Mouse (Mus musculus): ENCODE data around the gene Ets2.
A peak's percentile ranks its signal among the peaks of the same experiment; 100 is the strongest.

Ets2 gene

GRCm38 (mm10) chr16:95701802-95702561, at the start of gene Ets2:
Gene Ets2, plus strand, starts transcription at chr16:95702075.
- peak; percentile 75 for DNase-seq (ENCODE audit: low read depth)

DNA sequence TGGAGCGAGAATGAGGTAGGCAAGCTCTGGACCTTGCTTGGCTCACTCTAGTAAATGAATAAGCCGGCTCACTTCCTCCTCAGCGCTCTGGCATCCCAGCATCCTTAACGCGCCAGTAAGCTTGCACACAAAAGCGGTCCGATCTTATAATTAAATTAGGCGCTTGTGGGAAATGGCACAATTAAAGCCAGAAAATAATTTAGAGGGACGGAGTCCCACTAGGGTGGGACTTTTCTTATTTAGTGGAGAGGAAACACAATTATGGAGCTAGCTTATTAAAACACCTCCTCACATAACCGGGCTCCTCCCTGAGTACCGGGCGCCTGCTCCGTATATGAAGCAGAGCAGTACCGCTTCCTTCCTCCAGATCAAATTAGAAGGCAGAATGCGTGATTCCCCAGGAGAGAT, 47.7 kb upstream of the Ets2 start:
- DNase-seq (ENCODE audit: low read depth) = no peak

DNA sequence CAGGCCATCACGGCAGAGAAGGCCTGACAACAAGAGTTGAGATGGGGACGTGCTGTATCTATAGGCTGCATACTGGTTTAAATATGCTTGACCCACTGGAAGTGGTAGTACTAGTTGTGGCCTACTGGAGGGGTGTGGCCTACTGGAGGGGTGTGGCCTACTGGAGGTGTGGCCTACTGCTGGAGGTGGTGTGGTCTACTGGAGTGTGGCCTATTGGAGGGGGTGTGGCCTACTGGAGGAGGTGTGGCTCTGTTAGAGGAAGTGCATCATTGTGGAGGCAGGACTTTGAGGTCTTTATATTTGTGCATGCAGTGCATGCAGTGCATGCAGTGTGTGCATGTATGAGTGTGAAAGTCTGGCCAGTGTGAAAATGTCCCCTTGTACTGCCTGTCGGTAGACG, 45.3 kb upstream of the Ets2 start:
- no peak for DNase-seq (ENCODE audit: low read depth)

DNA sequence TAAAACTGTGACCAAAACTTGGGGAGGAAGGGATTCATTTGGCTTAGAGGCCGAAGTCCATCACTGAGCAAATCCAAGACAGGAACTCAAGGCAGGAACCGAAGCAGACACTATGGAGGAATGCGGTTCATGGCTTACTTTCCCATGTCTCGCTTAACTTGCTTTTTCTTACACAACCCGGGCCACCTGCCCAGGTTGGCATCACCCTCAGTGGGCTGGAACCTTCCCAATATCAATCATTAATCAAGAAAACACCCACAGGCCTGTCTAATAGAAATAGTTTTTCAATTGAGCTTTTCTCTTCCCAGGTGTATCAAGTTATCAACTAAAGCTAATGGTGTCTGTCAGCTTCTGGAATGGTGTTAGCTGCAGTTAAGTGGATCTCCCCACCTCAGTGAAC, 44.7 kb upstream of the Ets2 start:
- no peak for DNase-seq (ENCODE audit: low read depth)

GRCm38 (mm10) chr16:95657756-95658155, 44.1 kb upstream of the Ets2 start:
- DNase-seq (ENCODE audit: low read depth) = no peak

- no peak for DNase-seq (ENCODE audit: low read depth)
Observed at GRCm38 (mm10) chr16:95658836-95659430, 42.9 kb upstream of the Ets2 start.

DNA sequence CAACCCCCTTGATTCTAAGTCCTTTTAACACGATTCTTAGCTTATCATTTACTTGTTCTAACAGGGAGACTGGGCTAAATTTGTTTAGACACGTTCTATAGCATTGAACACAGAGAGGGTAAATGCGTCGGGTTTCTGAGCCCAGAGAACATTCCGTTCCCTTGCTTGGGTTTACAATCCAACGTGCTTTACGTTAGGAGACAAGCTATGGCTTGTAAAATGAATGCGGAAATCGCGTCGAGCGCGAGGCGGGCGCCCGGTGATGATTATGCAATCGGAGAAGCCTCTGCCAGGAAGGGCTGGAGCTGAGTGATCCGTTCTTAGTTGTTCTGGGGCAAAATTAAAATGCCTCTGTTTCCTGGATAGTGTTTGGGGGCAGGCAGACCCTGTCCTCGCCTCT, 42.4 kb upstream of the Ets2 start:
- DNase-seq (ENCODE audit: low read depth) = peak; percentile 22

DNA sequence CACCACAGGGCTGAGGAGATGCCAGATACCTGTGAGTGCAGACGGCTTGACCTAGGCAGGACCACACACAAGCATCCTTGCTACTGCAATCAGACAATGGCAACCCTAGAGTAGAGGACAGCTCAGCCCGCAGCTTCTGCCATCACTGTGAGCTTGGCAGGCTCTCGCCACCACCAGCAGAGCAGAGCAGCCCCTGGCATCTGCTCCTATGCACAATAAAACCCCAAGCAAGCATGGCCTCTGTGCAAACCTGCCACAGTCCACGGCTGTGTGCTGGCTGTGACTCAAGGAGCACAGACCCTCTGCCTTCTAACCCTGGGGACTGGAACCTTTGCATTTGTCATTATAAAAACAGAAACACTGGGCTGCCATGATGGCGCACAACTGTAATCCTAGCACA, 41.0 kb upstream of the Ets2 start:
- DNase-seq (ENCODE audit: low read depth) = no peak

DNA sequence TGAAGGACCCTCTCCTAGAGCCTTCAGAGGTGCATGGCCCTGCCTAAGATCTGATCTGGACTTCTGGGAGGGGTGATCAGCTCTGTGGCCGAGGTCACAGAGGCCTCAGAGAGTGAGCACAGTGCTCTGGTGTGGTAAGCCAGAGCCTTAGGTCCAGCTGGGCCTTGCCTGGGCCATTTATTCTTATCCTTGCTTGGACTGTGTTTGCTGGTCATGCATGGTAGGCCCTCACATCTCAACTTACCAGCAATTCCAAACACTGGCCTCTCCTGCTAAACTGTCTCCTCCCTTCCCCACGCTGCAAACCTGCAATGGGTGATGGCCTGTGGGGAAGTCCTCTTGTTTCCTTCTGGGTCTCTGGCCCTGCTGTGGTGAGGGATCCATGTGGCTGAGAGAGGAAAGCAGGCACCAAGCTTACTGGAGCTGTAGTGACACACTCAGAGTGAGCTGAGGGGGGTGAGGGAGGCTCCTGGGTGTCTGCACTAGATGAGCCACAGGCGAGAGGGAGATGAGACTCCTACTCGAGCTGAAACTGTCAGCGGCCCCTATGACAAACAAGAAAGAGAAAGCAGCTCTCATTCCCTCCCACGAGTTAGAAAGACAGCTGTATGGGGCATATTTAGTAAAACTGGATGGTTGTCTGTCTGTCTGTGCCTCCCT, 36.3 kb upstream of the Ets2 start:
- no peak for DNase-seq (ENCODE audit: low read depth)

- no peak for DNase-seq (ENCODE audit: low read depth)
Observed at GRCm38 (mm10) chr16:95666288-95666687, 35.6 kb upstream of the Ets2 start.

DNA sequence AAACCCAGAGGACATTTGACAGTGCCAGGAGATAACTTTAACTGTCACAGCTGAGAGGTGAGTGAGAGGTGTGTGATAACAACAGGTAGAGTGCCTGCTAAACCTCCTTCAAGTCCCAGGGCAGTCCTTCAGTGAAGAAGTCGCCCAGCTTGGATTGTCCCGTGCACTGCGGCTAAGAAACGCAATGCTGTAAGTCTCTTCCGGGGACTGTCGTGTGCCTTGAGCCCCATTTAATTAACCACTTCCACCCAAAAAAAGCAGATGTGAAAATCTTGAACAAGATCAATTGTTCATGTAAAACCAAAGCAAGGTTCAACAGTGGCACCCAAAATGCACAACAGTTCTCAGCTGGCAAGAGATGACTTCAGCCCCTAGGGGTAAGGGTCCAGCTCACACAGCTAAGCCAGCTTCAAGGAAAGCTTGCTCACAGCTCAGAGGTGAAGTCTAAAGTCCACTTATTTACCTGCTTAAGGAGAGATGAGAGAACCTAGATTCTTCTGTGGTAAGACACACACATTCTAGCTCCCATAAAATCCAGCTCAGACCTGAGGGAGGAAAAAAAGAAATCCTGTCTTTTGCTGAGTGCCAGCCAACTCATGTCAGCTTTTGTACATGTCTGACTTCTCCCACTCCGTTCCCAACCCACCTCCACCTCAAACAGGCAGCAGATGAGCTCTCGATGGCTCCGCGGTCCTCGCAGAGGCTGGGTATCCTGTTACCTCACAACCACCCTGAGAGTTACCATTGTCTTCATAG, 34.3 kb upstream of the Ets2 start:
- no peak for DNase-seq (ENCODE audit: low read depth)

GRCm38 (mm10) chr16:95668151-95668993, 33.5 kb upstream of the Ets2 start:
- DNase-seq (ENCODE audit: low read depth) = no peak

GRCm38 (mm10) chr16:95674452-95674921, 27.4 kb upstream of the Ets2 start:
- peak; percentile 76 for DNase-seq (ENCODE audit: low read depth)

DNA sequence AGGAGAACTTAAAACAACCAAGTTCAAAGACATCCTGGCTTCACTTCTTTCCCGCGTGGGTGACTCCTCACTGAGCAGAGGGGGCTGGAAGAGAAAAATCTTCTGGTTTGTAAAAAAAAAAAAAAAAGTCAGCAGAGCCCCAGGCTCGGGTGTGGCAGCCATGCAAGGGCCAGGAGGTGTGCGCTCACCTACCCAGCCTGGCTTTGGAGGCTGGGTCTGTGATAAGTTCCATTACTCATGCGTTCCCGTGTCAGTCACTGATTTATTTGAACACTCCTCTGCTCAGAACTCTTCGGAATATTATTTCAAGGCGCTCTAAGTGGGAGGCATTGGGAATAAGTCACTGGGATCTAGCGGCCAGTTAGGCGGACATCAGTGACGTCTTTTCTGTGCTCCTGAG, 26.7 kb upstream of the Ets2 start:
- peak; percentile 8 for DNase-seq (ENCODE audit: low read depth)

DNA sequence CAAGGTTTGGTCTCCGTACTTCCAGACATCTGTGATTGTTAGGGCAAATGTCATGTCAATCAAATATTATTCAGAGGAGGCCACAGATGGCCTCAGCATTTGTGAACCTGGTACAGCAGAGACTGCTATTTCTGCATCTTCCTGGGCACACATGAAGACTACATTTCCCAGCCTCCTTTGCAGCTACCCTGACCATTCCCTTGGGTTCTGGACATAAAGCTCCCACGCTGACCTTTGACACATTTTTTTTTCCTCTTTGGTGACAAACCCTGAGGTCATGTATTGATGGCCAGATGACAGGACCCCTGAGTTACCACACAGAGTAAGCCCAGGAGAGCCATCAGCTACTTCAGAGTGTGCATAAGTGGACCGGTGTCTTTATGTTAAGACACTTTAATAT, 25.2 kb upstream of the Ets2 start:
- DNase-seq (ENCODE audit: low read depth) = no peak

GRCm38 (mm10) chr16:95682431-95682892, 19.4 kb upstream of the Ets2 start:
- no peak for DNase-seq (ENCODE audit: low read depth)

DNA sequence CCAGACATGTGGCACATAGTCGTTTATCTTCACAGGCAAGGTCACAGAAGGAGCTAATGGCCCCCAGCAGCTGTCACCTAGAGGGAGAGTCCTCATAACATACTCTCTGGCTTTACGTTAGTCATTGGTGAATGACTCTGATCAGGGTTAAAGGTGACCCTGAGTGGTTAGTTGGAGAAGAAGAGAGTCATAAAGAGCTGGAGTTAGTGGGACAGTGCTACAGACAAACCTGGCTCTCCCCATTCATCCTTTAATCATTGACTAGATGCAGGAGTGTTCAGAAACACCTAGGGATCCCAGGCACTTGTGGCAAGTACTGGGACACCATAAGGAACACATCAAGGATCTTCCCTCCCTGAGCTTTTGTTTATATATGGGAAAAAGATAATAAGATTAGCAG, 16.1 kb upstream of the Ets2 start:
- no peak for DNase-seq (ENCODE audit: low read depth)

GRCm38 (mm10) chr16:95686246-95686645, 15.6 kb upstream of the Ets2 start:
- DNase-seq (ENCODE audit: low read depth) = no peak

GRCm38 (mm10) chr16:95686901-95687300, 15.0 kb upstream of the Ets2 start:
- no peak for DNase-seq (ENCODE audit: low read depth)

GRCm38 (mm10) chr16:95688010-95688409, 13.9 kb upstream of the Ets2 start:
- no peak for DNase-seq (ENCODE audit: low read depth)

- DNase-seq (ENCODE audit: low read depth) = no peak
Observed at GRCm38 (mm10) chr16:95696599-95696998, 5.3 kb upstream of the Ets2 start.
